Mouse (Mus musculus): Measurements from ENCODE around the gene Tmem189.
A peak's percentile ranks its signal among the peaks of the same experiment; 100 is the strongest.

- TF ChIP-seq EP300 (IDR thresholded peaks at IDR 0.05) (no peak), CTCF (IDR thresholded peaks at IDR 0.05) (peak; percentile 5; the same call in 1 of the 2 replicates)
These were observed 28.1 kb downstream of the Tmem189 start, which contains the start of gene Gm20431 for GRCm38 (mm10) chr2:167661270-167662203.
